Mouse (Mus musculus) central nervous system, embryonic 11.5 days (tissue): ENCODE measurements around the gene Fam198b. TPM values are rescaled to one million over a fixed set of nuclear protein-coding genes. Genes with fewer than 3 reads are reported as not detected.

Source experiments
- polyA plus RNA-seq: library from polyadenylated mRNA; depleted of rRNA; stranded (reverse); fragments of >200 nt; gene quantifications from 2 replicates; pipeline ENCODE4 v1.2.3, GENCODE M21; 2012; rRNA removed

Fam198b gene
- 1.5 and 5.6 TPM in 2 replicates for polyA plus RNA-seq

DNA sequence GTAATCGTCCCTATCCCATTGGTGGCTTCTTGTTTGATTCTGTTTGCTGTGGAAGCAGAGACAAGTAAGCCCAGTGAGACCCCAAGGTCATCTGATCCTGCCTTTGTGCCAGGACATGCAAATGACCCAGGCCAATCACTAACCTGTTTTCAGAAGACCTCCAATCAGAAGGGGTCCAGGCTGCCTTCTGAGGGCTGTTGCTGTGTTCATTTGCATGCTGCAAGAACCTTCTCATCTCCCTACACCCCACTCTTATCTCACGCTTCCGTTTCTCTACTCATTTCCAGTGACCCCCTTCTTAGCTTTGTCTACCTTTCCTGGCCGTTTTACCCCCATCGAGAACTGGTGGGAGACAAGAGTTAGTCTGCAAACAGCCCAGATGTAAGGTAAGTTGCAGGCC, at the start of gene Fam198b:
TSS of gene Fam198b (plus strand) at position 229 of the 400 bp plus-strand sequence.

DNA sequence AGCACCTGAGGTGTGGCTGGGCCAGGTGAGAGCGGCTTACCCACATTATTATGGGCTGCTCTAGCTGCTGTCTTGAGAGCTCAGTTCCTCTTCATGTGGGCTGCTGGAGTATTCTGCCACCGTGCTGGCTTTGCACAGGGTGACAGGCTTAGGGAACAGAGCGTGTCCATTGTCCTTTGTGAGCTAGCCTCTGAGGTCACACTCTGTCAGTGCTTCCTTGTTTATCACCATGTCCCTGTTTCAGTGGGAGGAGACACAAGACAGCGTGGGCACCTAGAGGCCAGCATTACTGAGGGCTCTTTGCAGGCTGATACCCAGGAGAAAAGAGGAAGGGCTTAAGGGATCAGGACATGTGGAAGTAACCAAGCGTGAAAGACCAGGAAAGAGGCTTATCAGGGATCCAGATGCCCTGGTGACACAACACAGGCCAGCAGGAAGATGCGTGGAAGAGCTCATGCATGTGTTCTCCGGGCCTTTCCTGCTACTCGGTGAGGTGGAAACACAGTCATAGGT, 31.6 kb upstream of the Fam198b start, which contains the start of gene Tmem144:
TSS of gene Tmem144 (minus strand) at position 120 of the 513 bp plus-strand sequence.

Other genes with a start within 250 kb of the Fam198b start
- 0.30 and 0.87 TPM in 2 replicates for gene Rxfp1, start 146.7 kb upstream of the Fam198b start, polyA plus RNA-seq
- 0.95 and 1.8 TPM in 2 replicates for gene Tmem144, start 31.8 kb upstream of the Fam198b start, polyA plus RNA-seq